Comparison of ENCODE assay signal across 24 mouse cellular contexts in genomic region chr1:87020714-87021113, GRCm38 (mm10).
DNase-seq lines count a peak whose midpoint lies in the region; ATAC-seq and TF ChIP-seq lines count a peak whose summit lies in the region.
"Had no signal": no experiment of that assay in that cellular context is flagged by ENCODE, and none has a peak within 500 bp of the region (broad histone marks: within the 10 kb centered on the region; RNA-seq: fewer than 3 reads in every experiment).

No protein-coding gene starts in this region.

- WGBS in hindbrain, postnatal 0 days, result 81% methylated on average over 5 of the region's 5 CpGs
- WGBS in hindbrain, embryonic 10.5 days, result 89% methylated on average over 5 of the region's 5 CpGs
- WGBS in liver, adult 2 months, result 79% methylated on average over 5 of the region's 5 CpGs
- WGBS in liver, embryonic 11.5 days, result 83% methylated on average over 5 of the region's 5 CpGs
- 79% methylated on average over 5 of the region's 5 CpGs for WGBS in lung, embryonic 14.5 days

- H3K79me2 ChIP-seq in liver, adult 2 months (ENCODE audit: control insufficient read depth, insufficient read depth, low read length), result no peaks in the 10 kb centered on the region

- ATAC-seq in cerebellum, adult (ENCODE audit: insufficient number of reproducible peaks, low FRiP score, low TSS enrichment), result peak; percentile 20; the same call in 1 of the 2 replicates
- no peak for ATAC-seq in hindbrain, postnatal 0 days
- no peak for ATAC-seq in liver, embryonic 11.5 days (replicated peaks; ENCODE audit: low FRiP score)
- ATAC-seq in lung, embryonic 14.5 days (ENCODE audit: insufficient read depth), result no peak
- ATAC-seq: activated CD4-positive, CD25-positive, alpha-beta regulatory T cell, adult 4 months; forebrain, embryonic 15.5 days had no signal

- no peak overlapping the region for H3K27ac ChIP-seq in hindbrain, postnatal 0 days
- no peak overlapping the region for H3K27ac ChIP-seq in hindbrain, embryonic 10.5 days
- peak overlapping the region; percentile 86 for H3K27ac ChIP-seq in liver, adult 2 months (replicated peaks; ENCODE audit: insufficient read depth, low read depth, low read length)
- H3K27ac ChIP-seq in liver, embryonic 11.5 days (ENCODE audit: low read depth, low read length), result no peak overlapping the region
- H3K27ac ChIP-seq in lung, embryonic 14.5 days (ENCODE audit: low read depth), result no peak overlapping the region
- H3K27ac ChIP-seq: embryonic facial prominence, embryonic 10.5 days; embryonic facial prominence, embryonic 13.5 days; forebrain, embryonic 12.5 days; forebrain, embryonic 15.5 days; heart, embryonic 15.5 days; hindbrain, embryonic 14.5 days had no signal

- no peaks in the 10 kb centered on the region; the same call in 1 of the 2 replicates for H3K36me3 ChIP-seq in hindbrain, postnatal 0 days (ENCODE audit: insufficient read depth, low read length)
- H3K36me3 ChIP-seq in hindbrain, embryonic 10.5 days, result peaks cover 8% of the 10 kb centered on the region; the same call in 1 of the 2 replicates
- H3K36me3 ChIP-seq in liver, adult 2 months (ENCODE audit: control insufficient read depth, insufficient read depth, low read length), result no peaks in the 10 kb centered on the region
- H3K36me3 ChIP-seq in liver, embryonic 11.5 days (ENCODE audit: control insufficient read depth, insufficient read depth, low read length), result no peaks in the 10 kb centered on the region
- H3K36me3 ChIP-seq in lung, embryonic 14.5 days (ENCODE audit: insufficient read depth), result no peaks in the 10 kb centered on the region
- H3K36me3 ChIP-seq: embryonic facial prominence, embryonic 10.5 days; forebrain, embryonic 15.5 days; heart, embryonic 15.5 days had no signal

- H3K4me3 ChIP-seq in hindbrain, postnatal 0 days (ENCODE audit: low read length), result no peak overlapping the region
- H3K4me3 ChIP-seq in hindbrain, embryonic 10.5 days, result no peak overlapping the region
- no peak overlapping the region for H3K4me3 ChIP-seq in liver, adult 2 months (ENCODE audit: insufficient read depth, low read depth, low read length)
- H3K4me3 ChIP-seq in liver, embryonic 11.5 days (ENCODE audit: low read depth, low read length), result no peak overlapping the region
- no peak overlapping the region for H3K4me3 ChIP-seq in lung, embryonic 14.5 days (ENCODE audit: low read depth, low read length)
- H3K4me3 ChIP-seq: embryonic facial prominence, embryonic 10.5 days; embryonic facial prominence, embryonic 13.5 days; erythroblast, embryonic 14.5 days; forebrain, embryonic 12.5 days; forebrain, embryonic 15.5 days; heart, embryonic 12.5 days; heart, embryonic 15.5 days had no signal

- DNase-seq in cerebellum, postnatal 4 days (ENCODE audit: low spot score in 2 of 2), result no peak
- no peak for DNase-seq in hindbrain, postnatal 0 days (ENCODE audit: low spot score)
- DNase-seq in hindbrain, embryonic 10.5 days (ENCODE audit: low spot score), result no peak
- no peak for DNase-seq in liver, adult 2 months (ENCODE audit: extremely low read depth, low read depth, low spot score)
- no peak for DNase-seq in liver, embryonic 11.5 days (ENCODE audit: low spot score)
- no peak for DNase-seq in lung, embryonic 14.5 days
- no peak for DNase-seq in lung, adult 18-20 months
- DNase-seq: adrenal gland, adult 8-10 months; adrenal gland, postnatal 25 days; embryo, embryonic 11 days; gastrocnemius, postnatal 25 days; heart, adult 18-20 months; heart, postnatal 10 days; heart, postnatal 36 days had no signal

- H3K9ac ChIP-seq in hindbrain, postnatal 0 days (replicated peaks; ENCODE audit: low read length), result no peak overlapping the region
- H3K9ac ChIP-seq in liver, adult 2 months (ENCODE audit: low read depth, low read length), result no peak overlapping the region
- H3K9ac ChIP-seq in liver, embryonic 11.5 days (ENCODE audit: low read depth, low read length), result no peak overlapping the region
- no peak overlapping the region for H3K9ac ChIP-seq in lung, embryonic 14.5 days
- H3K9ac ChIP-seq: embryonic facial prominence, embryonic 13.5 days; forebrain, embryonic 12.5 days; forebrain, embryonic 15.5 days; heart, embryonic 12.5 days; heart, embryonic 15.5 days; hindbrain, embryonic 14.5 days had no signal

- H3K4me1 ChIP-seq in hindbrain, postnatal 0 days (ENCODE audit: insufficient read depth, low read length), result no peaks in the 10 kb centered on the region
- H3K4me1 ChIP-seq in hindbrain, embryonic 10.5 days (replicated peaks), result 0 out of 2 replicates have a peak, but pooled peaks cover 2% of the 10 kb centered on the region
- H3K4me1 ChIP-seq in liver, adult 2 months (ENCODE audit: control insufficient read depth, insufficient read depth, low read length), result peaks cover 35% of the 10 kb centered on the region
- no peaks in the 10 kb centered on the region for H3K4me1 ChIP-seq in liver, embryonic 11.5 days (replicated peaks; ENCODE audit: control insufficient read depth, insufficient read depth, low read length)
- H3K4me1 ChIP-seq in lung, embryonic 14.5 days (ENCODE audit: insufficient read depth), result no peaks in the 10 kb centered on the region
- H3K4me1 ChIP-seq: embryonic facial prominence, embryonic 10.5 days; embryonic facial prominence, embryonic 13.5 days; forebrain, embryonic 12.5 days; forebrain, embryonic 15.5 days; heart, embryonic 12.5 days; heart, embryonic 15.5 days had no signal

- no peak for TF ChIP-seq POLR2A in liver, adult 2 months (IDR thresholded peaks at IDR 0.05; ENCODE audit: extremely low read depth, insufficient read depth, low read length)

- no peaks in the 10 kb centered on the region for H3K9me3 ChIP-seq in hindbrain, postnatal 0 days (ENCODE audit: low read length)
- H3K9me3 ChIP-seq in hindbrain, embryonic 10.5 days, result no peaks in the 10 kb centered on the region
- no peaks in the 10 kb centered on the region for H3K9me3 ChIP-seq in liver, embryonic 11.5 days (ENCODE audit: control insufficient read depth, low read length)
- H3K9me3 ChIP-seq in lung, embryonic 14.5 days (ENCODE audit: low read depth, low read length), result no peaks in the 10 kb centered on the region
- H3K9me3 ChIP-seq: embryonic facial prominence, embryonic 10.5 days; embryonic facial prominence, embryonic 13.5 days; forebrain, embryonic 12.5 days; forebrain, embryonic 15.5 days; heart, embryonic 12.5 days; heart, embryonic 15.5 days had no signal

- H3K27me3 ChIP-seq in hindbrain, postnatal 0 days (ENCODE audit: insufficient read depth, low read length), result no peaks in the 10 kb centered on the region
- no peaks in the 10 kb centered on the region for H3K27me3 ChIP-seq in hindbrain, embryonic 10.5 days (ENCODE audit: insufficient read depth, poor library complexity, severe bottlenecking)
- H3K27me3 ChIP-seq in liver, adult 2 months (ENCODE audit: control insufficient read depth, insufficient read depth, low read length), result no peaks in the 10 kb centered on the region
- no peaks in the 10 kb centered on the region for H3K27me3 ChIP-seq in liver, embryonic 11.5 days (replicated peaks; ENCODE audit: control insufficient read depth, insufficient read depth, low read length)
- H3K27me3 ChIP-seq in lung, embryonic 14.5 days (ENCODE audit: insufficient read depth, low read length), result no peaks in the 10 kb centered on the region
- H3K27me3 ChIP-seq: embryonic facial prominence, embryonic 13.5 days; forebrain, embryonic 12.5 days; forebrain, embryonic 15.5 days; heart, embryonic 12.5 days; heart, embryonic 15.5 days had no signal

- TF ChIP-seq CTCF in hindbrain, postnatal 0 days (IDR thresholded peaks at IDR 0.05; ENCODE audit: low read depth), result peak; percentile 23
- peak; percentile 19; the same call in 1 of the 2 replicates for TF ChIP-seq CTCF in liver, adult 2 months (IDR thresholded peaks at IDR 0.05; ENCODE audit: low read depth, low read length)
- 0 out of 2 replicates have a peak, but pooled peaks have one; percentile 22 for TF ChIP-seq CTCF in lung, embryonic 14.5 days (IDR thresholded peaks at IDR 0.05; ENCODE audit: low read depth)

- H3K4me2 ChIP-seq in hindbrain, postnatal 0 days (ENCODE audit: low read depth, low read length), result no peak overlapping the region
- no peak overlapping the region for H3K4me2 ChIP-seq in liver, embryonic 11.5 days
- no peak overlapping the region for H3K4me2 ChIP-seq in lung, embryonic 14.5 days
- H3K4me2 ChIP-seq: embryonic facial prominence, embryonic 13.5 days; forebrain, embryonic 12.5 days; forebrain, embryonic 15.5 days; heart, embryonic 12.5 days; heart, embryonic 15.5 days; hindbrain, embryonic 14.5 days had no signal
